Mouse (Mus musculus) gastrocnemius, postnatal 36 days (tissue): Measurements from ENCODE around the gene Mrtfa. TPM values are rescaled to one million over a fixed set of nuclear protein-coding genes. Genes with fewer than 3 reads are reported as not detected.

ENCODE experiments used
- DNase-seq, 2 experiments: peaks; one replicate each; pipeline ENCODE4 v3.0.0; 2022
- intact Hi-C: fragments of 180-260 bp; cut with DNase I; formaldehyde crosslinking; loops from one replicate; pipeline ENCODE4 v1.15.1; 2025
- total RNA-seq, 2 experiments: library from RNA; stranded (reverse); gene quantifications; 2 replicates each; pipeline ENCODE4 v1.2.3; 2021

Gene Mrtfa
- total RNA-seq, 2 experiments from 2014 or later, result 17.6 to 21.5 TPM

- intact Hi-C loops, result no loop called here
- DNase-seq, result no peak
These were observed 146.1 kb downstream of the Mrtfa start for GRCm38 (mm10) chr15:81044446-81044845.

GRCm38 (mm10) chr15:81042276-81042931, 148.2 kb downstream of the Mrtfa start:
- DNase-seq, result peak; percentile 47 to 56
- intact Hi-C loops, result no loop called here

- no peak for DNase-seq
- intact Hi-C loops, result no loop called here
These were observed 148.8 kb downstream of the Mrtfa start for GRCm38 (mm10) chr15:81041767-81042166.

DNA sequence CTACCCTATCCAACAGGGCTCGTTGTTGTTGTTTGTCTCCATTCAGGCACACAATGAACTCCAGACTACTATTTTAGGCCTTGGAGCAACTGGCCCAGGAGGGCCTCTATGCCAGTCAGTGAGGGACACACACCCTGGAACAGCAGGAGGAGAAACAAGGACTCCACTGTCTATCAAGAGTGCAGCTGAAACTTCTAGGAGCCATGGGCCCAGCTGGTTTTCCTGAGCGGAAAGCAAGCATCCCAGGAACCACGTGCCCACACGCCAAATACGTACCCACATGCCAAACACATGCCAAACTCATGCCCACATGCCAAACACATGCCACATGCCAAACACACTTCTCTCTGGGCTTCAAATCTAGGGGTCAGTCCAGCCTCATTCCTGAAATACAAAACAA, 152.1 kb downstream of the Mrtfa start:
- intact Hi-C loops, result no loop called here
- no peak for DNase-seq

- DNase-seq, result no peak
- intact Hi-C loops, result no loop called here
These were observed 155.0 kb downstream of the Mrtfa start for GRCm38 (mm10) chr15:81035417-81036162.

- intact Hi-C loops, result no loop called here
- no peak for DNase-seq
These were observed 156.4 kb downstream of the Mrtfa start for GRCm38 (mm10) chr15:81034119-81034518.

DNA sequence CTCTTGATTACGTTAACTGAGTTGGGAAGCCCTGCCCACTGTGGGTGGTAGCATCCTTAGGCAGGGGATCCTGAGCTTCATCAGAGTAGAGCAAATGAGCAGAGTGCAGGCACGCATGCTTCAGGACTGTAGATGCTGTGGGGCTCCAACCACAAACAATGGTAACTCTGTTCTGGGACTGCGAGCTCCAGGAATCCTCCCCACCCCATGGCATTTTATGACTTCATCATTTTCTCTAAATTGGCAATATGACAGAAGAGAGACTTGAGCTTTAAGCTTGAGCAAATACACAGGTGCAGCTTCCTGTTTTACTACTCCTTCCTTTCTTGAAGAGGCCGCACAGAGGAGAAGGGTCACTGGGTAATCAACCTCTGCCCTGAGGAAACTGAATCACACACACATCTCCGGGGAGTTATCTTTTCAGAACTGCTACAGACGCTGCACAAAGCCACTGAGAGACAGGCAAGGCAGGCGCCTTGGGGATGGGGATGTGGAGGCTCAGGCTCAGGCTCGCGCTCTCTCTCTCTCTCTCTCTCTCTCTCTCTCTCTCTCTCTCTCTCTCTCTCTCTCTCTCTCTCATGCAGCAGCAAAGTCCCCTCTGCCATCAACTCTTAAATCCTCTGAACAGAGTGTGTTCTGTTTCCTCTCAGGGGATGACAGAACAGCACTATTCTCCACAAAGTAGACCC, 157.5 kb downstream of the Mrtfa start:
- no peak for DNase-seq
- intact Hi-C loops, result no loop called here

DNA sequence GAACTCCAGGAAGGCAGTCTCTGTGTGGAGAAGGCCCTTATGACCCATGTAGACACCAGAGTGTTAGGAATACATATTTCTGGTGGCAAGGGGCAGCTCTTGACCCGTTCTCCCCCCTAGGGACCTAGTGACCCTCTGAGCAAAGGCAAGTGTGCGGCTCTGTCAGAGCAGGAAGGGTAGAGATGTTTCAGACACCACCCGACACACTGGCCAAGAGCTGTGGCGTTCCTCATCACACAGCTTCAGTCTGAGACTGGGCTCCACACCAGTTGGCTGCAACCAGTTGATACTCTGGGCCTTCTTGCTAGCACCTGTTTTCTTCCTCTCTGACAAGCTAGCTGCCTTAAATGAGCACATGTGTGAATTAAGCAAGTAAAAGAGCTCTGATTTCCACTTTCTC, 158.9 kb downstream of the Mrtfa start:
- DNase-seq, result peak in 1 of 2 experiments; percentile 52
- intact Hi-C loops, result no loop called here

- DNase-seq, result no peak
- intact Hi-C loops, result no loop called here
These were observed 159.6 kb downstream of the Mrtfa start for GRCm38 (mm10) chr15:81030891-81031425.

GRCm38 (mm10) chr15:81027378-81028173, 163.0 kb downstream of the Mrtfa start:
- intact Hi-C loops, result loop anchor here (1.0 to 2.0 kb wide), 3 partner anchors 23 to 171 kb away; no protein-coding TSS in a partner anchor
- peak; percentile 73 to 79 for DNase-seq

DNA sequence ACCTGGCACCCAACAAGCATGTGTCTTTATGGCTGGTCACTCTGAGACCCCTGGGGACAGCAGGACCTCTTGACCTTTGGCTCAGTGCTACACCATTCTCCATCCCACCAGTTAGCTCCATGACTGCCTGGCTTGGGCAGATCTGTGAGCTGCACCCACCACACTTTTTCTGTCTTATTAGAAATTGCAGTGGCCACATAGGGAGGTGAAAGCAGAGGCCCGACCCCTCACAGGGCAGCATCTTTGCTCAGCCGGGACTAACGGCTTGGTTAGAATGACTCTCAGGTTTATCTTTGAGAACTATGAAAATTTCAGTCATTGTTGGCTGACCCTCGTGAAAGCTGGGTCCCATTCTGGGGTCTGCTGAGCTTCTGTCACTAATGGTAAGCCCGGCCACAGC, 163.7 kb downstream of the Mrtfa start:
- intact Hi-C loops, result loop anchor here (1.0 to 2.0 kb wide), 3 partner anchors 23 to 172 kb away; no protein-coding TSS in a partner anchor
- DNase-seq, result no peak

DNA sequence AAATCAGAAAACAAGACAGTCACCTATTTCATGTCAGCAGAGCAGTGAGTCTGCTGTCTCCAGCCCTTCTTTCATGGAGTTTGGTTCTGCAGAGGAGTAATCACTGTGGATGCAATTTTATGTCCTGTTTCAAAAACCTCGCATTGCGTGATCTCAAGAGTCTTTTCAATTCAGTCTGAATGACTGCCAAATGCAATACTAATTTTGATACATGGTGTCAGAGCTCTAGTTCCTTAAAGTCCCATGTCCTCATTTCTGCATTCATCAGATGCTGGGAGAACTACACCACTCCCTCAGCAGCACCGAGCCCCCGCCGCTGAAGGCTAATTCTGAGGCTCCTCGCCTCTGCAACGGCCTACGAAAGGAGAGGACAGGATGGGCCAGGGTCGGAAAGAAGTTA, 166.7 kb downstream of the Mrtfa start:
- intact Hi-C loops, result no loop called here

GRCm38 (mm10) chr15:81022437-81022836, 168.1 kb downstream of the Mrtfa start:
- intact Hi-C loops, result no loop called here

More for the DNA sequence above, 166.7 kb downstream of the Mrtfa start:
- no peak for DNase-seq

GRCm38 (mm10) chr15:81021377-81021776, 169.2 kb downstream of the Mrtfa start:
- DNase-seq, result peak; percentile 4 to 12
- intact Hi-C loops, result no loop called here

More at GRCm38 (mm10) chr15:81022437-81022836, 168.1 kb downstream of the Mrtfa start:
- peak; percentile 5 to 19 for DNase-seq

DNA sequence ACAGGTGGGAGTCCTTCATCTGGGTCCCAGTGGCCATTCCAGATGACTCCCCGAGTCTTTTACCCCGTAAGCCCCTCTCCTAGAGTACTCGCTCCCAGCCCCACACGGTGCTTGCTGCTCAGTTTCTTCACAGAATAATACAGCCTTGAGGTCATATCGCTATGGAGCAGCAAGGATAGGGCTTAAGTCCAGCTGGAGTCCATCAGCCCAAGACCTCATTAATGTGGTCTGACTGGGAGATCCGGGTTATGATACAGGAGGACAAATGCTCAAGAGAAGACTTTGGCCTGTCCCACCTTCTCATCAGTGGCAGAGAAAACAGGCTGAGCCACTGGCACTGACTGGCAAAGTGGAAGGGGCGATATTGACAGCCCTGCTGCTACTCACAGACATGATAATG, 173.2 kb downstream of the Mrtfa start:
- intact Hi-C loops, result no loop called here
- peak in 1 of 2 experiments; percentile 12 for DNase-seq

GRCm38 (mm10) chr15:81016488-81016887, 174.1 kb downstream of the Mrtfa start:
- intact Hi-C loops, result no loop called here
- DNase-seq, result peak in 1 of 2 experiments; percentile 11

DNA sequence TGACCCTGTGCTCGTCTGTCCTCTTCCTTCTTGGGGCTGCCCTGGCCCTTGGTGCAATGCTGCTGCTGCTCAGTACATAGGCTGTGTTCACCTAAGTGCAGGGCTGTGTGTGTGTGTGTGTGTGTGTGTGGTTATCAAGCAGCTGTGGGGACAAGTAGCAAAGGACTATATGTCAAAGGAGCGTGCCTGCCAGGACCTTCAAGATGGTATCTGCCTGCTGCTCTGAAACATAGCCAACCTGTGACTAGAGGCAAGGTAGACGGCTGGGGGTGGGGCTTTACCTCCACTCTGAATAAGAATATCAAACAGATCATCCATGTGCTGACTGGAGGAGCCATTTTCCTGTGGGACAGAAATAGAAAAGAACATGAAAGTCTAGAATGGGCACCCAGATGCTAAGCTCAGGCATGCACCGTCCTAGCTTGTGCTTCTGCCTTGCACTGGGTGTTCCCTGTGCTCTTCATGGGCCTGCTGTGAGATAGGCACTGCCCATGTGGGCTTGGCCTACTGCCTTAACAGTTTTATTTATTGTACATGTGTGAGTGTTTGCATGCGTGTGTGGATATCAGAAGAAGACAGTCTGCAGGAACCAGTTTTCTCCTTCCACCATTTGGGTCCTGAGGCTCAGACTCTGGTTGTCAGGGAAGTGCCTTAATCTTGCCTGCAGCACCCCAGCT, 175.4 kb downstream of the Mrtfa start:
- DNase-seq, result peak in 1 of 2 experiments; percentile 11
- intact Hi-C loops, result no loop called here

GRCm38 (mm10) chr15:81013186-81013585, 177.4 kb downstream of the Mrtfa start:
- no peak for DNase-seq
- intact Hi-C loops, result loop anchor here (5.0 kb wide), 1 partner anchor 51 kb away; no protein-coding TSS in a partner anchor

DNA sequence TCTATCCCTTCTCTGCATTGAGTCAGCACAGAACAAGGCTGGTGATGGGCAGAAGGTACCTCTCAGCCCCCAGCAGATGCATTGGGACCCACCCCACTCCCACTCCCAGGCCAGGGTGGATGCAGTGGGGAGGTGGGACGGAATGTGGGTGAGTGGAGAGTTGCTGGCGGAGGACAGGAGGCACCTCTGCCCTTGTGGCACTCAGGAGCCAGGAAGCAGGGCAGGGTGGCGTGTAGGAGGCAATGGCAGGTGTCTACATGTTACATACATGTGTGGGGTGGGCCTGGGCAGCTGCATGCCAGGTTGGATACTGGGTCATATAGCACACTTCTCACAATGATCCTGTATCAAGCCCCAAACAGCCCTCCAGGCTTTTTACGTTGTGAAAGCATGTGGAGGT, 178.2 kb downstream of the Mrtfa start:
- DNase-seq, result no peak

More for the DNA sequence above, 178.2 kb downstream of the Mrtfa start:
- intact Hi-C loops, result loop anchor here (5.0 kb wide), 1 partner anchor 50 kb away; no protein-coding TSS in a partner anchor
